Mouse (Mus musculus) midbrain, embryonic 11.5 days (tissue): Measurements from ENCODE around the gene Mga. TPM values are rescaled to one million over a fixed set of nuclear protein-coding genes. Genes with fewer than 3 reads are reported as not detected.

Experiments used
- ATAC-seq: fragments of 200-750 bp; cut with Nextera tagmentation; 2 replicates; pipeline ENCODE4 v1.8.0; 2017; ENCODE audit warnings: moderate TSS enrichment, moderate library complexity; ENCODE audit not compliant: low FRiP score
- DNase-seq: peaks from one replicate; pipeline ENCODE4 v3.0.0; 2015; ENCODE audit warnings: low spot score; ENCODE audit errors: missing footprints
- H3K27ac ChIP-seq: fragments of 300-500 bp; sonication (generic); 2 replicates; pipeline ENCODE4 v1.5.1; 2014; ENCODE audit warnings: low read depth, low read length
- H3K27me3 ChIP-seq: fragments of 300-500 bp; sonication (generic); 2 replicates; pipeline ENCODE4 v1.6.1; 2014; ENCODE audit warnings: mild to moderate bottlenecking, low read length, moderate library complexity, mixed read lengths; ENCODE audit not compliant: control insufficient read depth, insufficient read depth
- H3K36me3 ChIP-seq: fragments of 300-500 bp; sonication (generic); 2 replicates; pipeline ENCODE4 v1.6.1; 2014; ENCODE audit warnings: mild to moderate bottlenecking, low read length, moderate library complexity, mixed read lengths; ENCODE audit not compliant: control insufficient read depth, insufficient read depth
- H3K4me1 ChIP-seq: fragments of 300-500 bp; sonication (generic); 2 replicates; pipeline ENCODE4 v1.6.1; 2014; ENCODE audit warnings: low read length; ENCODE audit not compliant: control insufficient read depth, insufficient read depth
- H3K4me2 ChIP-seq: fragments of 300-500 bp; sonication (generic); 2 replicates; pipeline ENCODE4 v1.6.1; 2014; ENCODE audit warnings: mild to moderate bottlenecking, moderate library complexity
- H3K4me3 ChIP-seq: fragments of 300-500 bp; sonication (generic); 2 replicates; pipeline ENCODE4 v1.5.1; 2014; ENCODE audit warnings: low read depth, low read length
- H3K9ac ChIP-seq: fragments of 300-500 bp; sonication (generic); 2 replicates; pipeline ENCODE4 v1.6.1; 2014; ENCODE audit warnings: low read length
- H3K9me3 ChIP-seq: fragments of 300-500 bp; sonication (generic); 2 replicates; pipeline ENCODE4 v1.6.1; 2016; ENCODE audit warnings: low read length; ENCODE audit not compliant: control insufficient read depth
- WGBS: fragments of 180-500 bp; shearing (Covaris S2); extraction: QIAGEN DNeasy Blood & Tissue Kit; methylation state at CpG from one replicate; pipeline ENCODE4 v1.1.7; 2014; 5-methylcytosine and 5-hydroxymethylcytosine counted together
- polyA plus RNA-seq: library from polyadenylated mRNA; unstranded; fragments of >200 nt; fragmentation: Nextera tagmentation; extraction: Ambion mirVana; gene quantifications from 2 replicates; pipeline ENCODE4 v1.2.1, GENCODE M21; 2014

Mga gene
- polyA plus RNA-seq, 1 experiment from 2014 or later: 32.1 TPM

DNA sequence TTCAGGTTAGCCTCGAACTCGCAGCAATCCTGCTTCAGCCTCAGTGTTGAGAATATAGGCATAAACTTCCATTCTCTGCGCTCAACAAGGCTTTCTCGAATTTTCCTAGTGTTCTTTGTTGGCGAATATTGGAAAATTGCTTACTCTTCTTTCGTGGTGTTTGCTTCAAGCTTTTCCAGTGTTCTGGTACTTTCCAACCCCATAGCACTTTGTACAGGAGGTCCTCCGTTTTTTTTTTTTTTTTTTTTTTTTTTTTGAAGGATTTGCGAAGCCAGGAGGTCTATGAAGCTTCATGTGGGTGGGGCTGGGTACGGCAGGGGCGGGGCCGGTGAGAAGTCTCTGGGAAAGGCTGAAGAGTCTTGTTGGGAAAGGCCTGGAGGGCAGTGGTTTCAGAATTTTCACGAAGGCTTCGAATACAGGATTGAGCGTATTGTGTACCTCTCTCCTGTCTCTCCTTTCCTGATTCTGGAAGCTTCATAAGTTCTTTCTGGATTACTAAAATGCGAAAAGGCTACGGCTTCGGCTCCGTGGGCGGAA lies 407 bp upstream of the Mga start:
- peak; percentile 68 for ATAC-seq
- Histone ChIP-seq H3K36me3 (no peaks in the 10 kb centered on the region), H3K9me3 (no peaks in the 10 kb centered on the region), H3K27me3 (no peaks in the 10 kb centered on the region), H3K4me3 (peak overlapping the region; percentile 37), H3K27ac (peak overlapping the region; percentile 49; the same call in 1 of the 2 replicates), H3K4me1 (peaks cover 12% of the 10 kb centered on the region), H3K9ac (peak overlapping the region; percentile 65; the same call in 1 of the 2 replicates), H3K4me2 (peak overlapping the region; percentile 55)
- DNase-seq: no peak
- 14% methylated on average over 19 of the region's 19 CpGs for WGBS

- WGBS: 10% methylated on average over 19 of the region's 19 CpGs
- no peaks in the 10 kb centered on the region for H3K9me3 ChIP-seq
- peak overlapping the region; percentile 55 for H3K4me2 ChIP-seq
- no peak overlapping the region for H3K27ac ChIP-seq
- no peaks in the 10 kb centered on the region for H3K36me3 ChIP-seq
- peak; percentile 92 for DNase-seq
- H3K27me3 ChIP-seq: no peaks in the 10 kb centered on the region
- H3K4me3 ChIP-seq: peak overlapping the region; percentile 37
- H3K4me1 ChIP-seq: peaks cover 12% of the 10 kb centered on the region
- H3K9ac ChIP-seq: peak overlapping the region; percentile 65
- peak; percentile 58; the same call in 1 of the 2 replicates for ATAC-seq
These were observed 1.1 kb downstream of the Mga start for GRCm38 (mm10) chr2:119898141-119898594.

DNA sequence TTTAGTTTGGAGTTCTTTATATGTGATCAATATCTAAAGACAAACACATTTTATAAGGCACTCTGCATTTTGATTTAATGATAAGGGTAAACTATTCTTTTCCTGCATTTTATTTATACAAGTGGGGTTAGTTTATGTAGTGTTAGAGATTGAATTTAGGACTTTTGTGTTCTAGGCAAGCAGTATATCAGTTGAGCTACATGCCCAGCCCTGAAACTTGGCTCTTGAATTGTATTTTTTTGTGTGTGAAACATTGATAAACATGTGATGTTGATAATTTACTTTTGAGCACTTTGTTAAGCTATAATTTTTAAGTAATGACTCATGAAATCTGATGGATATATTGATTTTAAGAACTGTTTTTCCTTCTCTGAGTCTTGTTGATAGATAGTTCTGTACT lies 19.0 kb downstream of the Mga start:
- H3K9me3 ChIP-seq: no peaks in the 10 kb centered on the region
- no peak for ATAC-seq
- H3K27me3 ChIP-seq: no peaks in the 10 kb centered on the region
- H3K4me1 ChIP-seq: no peaks in the 10 kb centered on the region
- no peak overlapping the region for H3K4me3 ChIP-seq
- DNase-seq: no peak
- H3K9ac ChIP-seq: no peak overlapping the region
- peaks cover 2% of the 10 kb centered on the region; the same call in 1 of the 2 replicates for H3K36me3 ChIP-seq
- no peak overlapping the region for H3K4me2 ChIP-seq
- H3K27ac ChIP-seq: no peak overlapping the region

GRCm38 (mm10) chr2:119917631-119918369 lies 20.8 kb downstream of the Mga start:
- WGBS: 86% methylated on average over 1 of the region's 1 CpGs
- Histone ChIP-seq H3K4me3 (no peak overlapping the region), H3K4me1 (no peaks in the 10 kb centered on the region), H3K36me3 (peaks cover 2% of the 10 kb centered on the region; the same call in 1 of the 2 replicates), H3K27ac (no peak overlapping the region), H3K9me3 (no peaks in the 10 kb centered on the region), H3K27me3 (no peaks in the 10 kb centered on the region), H3K4me2 (no peak overlapping the region), H3K9ac (no peak overlapping the region)
- DNase-seq (no peak), ATAC-seq (no peak)

- Histone ChIP-seq H3K9ac (no peak overlapping the region), H3K4me3 (no peak overlapping the region), H3K4me2 (no peak overlapping the region), H3K4me1 (peaks cover 8% of the 10 kb centered on the region; the same call in 1 of the 2 replicates), H3K27me3 (no peaks in the 10 kb centered on the region), H3K27ac (no peak overlapping the region), H3K36me3 (no peaks in the 10 kb centered on the region), H3K9me3 (no peaks in the 10 kb centered on the region)
- WGBS: 53% methylated on average over 9 of the region's 9 CpGs
- DNase-seq (peak; percentile 91), ATAC-seq (no peak)
These were observed 73.5 kb downstream of the Mga start for GRCm38 (mm10) chr2:119970571-119970970.

GRCm38 (mm10) chr2:119971316-119971715 lies 74.3 kb downstream of the Mga start:
- H3K4me1 ChIP-seq: peaks cover 8% of the 10 kb centered on the region; the same call in 1 of the 2 replicates
- no peak overlapping the region for H3K9ac ChIP-seq
- H3K9me3 ChIP-seq: no peaks in the 10 kb centered on the region
- H3K27me3 ChIP-seq: no peaks in the 10 kb centered on the region
- DNase-seq (peak; percentile 77), ATAC-seq (no peak)
- no peak overlapping the region for H3K27ac ChIP-seq
- H3K4me2 ChIP-seq: no peak overlapping the region
- WGBS: 84% methylated on average over 3 of the region's 3 CpGs
- H3K4me3 ChIP-seq: no peak overlapping the region
- H3K36me3 ChIP-seq: no peaks in the 10 kb centered on the region

GRCm38 (mm10) chr2:119971837-119972536 lies 75.0 kb downstream of the Mga start:
- no peaks in the 10 kb centered on the region for H3K9me3 ChIP-seq
- no peaks in the 10 kb centered on the region for H3K36me3 ChIP-seq
- no peaks in the 10 kb centered on the region for H3K27me3 ChIP-seq
- ATAC-seq (peak; percentile 99), DNase-seq (peak; percentile 99)
- H3K4me2 ChIP-seq: peak overlapping the region; percentile 59
- peak overlapping the region; percentile 74 for H3K4me3 ChIP-seq
- H3K27ac ChIP-seq: no peak overlapping the region
- peak overlapping the region; percentile 77 for H3K9ac ChIP-seq
- peaks cover 8% of the 10 kb centered on the region; the same call in 1 of the 2 replicates for H3K4me1 ChIP-seq
- 3% methylated on average over 32 of the region's 32 CpGs for WGBS

GRCm38 (mm10) chr2:119972537-119972879 lies 75.5 kb downstream of the Mga start, which contains the start of gene Mapkbp1:
TSS of gene Mapkbp1 (plus strand) at chr2:119972699.
- ATAC-seq: peak; percentile 90
- Histone ChIP-seq H3K27ac (no peak within 1 kb of the TSS), H3K9me3 (no peaks in the 10 kb centered on the region)

More at GRCm38 (mm10) chr2:119972537-119972879, 75.5 kb downstream of the Mga start, which contains the start of gene Mapkbp1:
- WGBS: 3% methylated on average over 18 of the region's 19 CpGs
- Histone ChIP-seq H3K27me3 (no peaks in the 10 kb centered on the region), H3K4me2 (peak within 1 kb of the TSS; percentile 59), H3K4me1 (peaks cover 8% of the 10 kb centered on the region; the same call in 1 of the 2 replicates), H3K36me3 (no peaks in the 10 kb centered on the region), H3K4me3 (peak within 1 kb of the TSS; percentile 74), H3K9ac (peak within 1 kb of the TSS; percentile 77)
- DNase-seq: no peak
